Mouse (Mus musculus) 416B (cell line): ENCODE results near the gene Lrit3.
"Not testable (repeated sequence)": the region's sequence is repeated elsewhere in the genome, so short reads cannot be mapped to it uniquely, and the experiment has no call there.

Experiments used
- DNase-seq: peaks from one replicate; pipeline ENCODE4 v3.0.0; 2011; ENCODE audit warnings: low read depth

Lrit3 gene

DNA sequence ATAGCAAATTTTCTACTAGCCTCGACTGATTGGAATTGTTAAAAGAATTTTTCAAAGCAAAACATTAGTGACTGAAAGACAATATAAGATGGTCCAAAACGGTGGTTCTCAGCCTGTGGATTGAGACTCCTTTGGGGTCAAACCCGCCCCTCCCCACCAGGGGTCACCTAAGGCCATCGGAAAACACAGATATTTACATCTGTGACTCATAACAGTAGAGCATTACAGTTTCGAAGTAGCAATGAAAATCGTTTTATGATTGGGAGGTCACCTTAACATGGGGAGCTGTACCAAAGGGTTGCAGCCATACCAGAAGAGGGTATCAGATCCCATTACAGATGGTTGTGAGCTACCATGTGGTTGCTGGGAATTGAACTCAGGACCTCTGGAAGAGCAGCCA, 32.6 kb downstream of the Lrit3 start:
- DNase-seq, result no peak

DNA sequence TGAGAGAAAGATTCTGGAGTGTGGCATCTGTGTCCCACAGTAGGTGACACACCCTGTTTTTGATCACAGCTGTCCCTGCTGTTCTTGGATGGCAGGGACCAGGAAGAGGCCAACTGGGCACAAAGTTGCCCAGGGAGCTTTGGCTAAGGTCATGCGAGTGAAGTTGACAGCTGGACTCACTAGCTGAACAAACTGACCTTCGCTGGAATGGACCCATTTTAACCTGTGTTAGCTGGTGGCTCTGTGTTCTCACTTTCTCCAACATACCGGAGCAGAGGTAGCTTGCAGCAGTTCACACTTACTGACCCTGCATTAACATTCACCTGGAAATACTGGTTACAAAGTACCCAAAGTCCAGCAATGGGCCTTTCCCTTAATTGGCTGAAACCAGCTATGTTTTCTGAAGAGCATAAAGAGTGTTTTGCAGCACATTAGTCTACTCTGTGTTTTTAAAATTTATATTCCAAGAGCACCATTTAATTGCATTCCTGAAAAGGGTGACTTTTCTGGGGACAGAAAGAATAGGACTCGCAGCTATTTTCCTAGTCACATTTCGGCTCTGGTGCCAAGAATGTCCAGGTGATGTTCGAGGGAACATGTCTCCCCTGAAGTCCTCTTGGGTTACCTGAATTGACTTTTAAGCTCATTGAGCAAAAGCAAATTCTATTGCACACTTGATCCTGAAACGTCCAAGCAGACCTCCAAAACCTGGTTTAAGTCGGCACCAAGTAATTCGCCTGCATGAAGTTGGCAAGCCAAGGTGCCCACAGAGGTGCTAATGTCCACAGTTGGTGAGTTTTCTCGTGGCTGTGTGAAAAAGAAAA, 36.6 kb downstream of the Lrit3 start:
- no peak for DNase-seq

DNA sequence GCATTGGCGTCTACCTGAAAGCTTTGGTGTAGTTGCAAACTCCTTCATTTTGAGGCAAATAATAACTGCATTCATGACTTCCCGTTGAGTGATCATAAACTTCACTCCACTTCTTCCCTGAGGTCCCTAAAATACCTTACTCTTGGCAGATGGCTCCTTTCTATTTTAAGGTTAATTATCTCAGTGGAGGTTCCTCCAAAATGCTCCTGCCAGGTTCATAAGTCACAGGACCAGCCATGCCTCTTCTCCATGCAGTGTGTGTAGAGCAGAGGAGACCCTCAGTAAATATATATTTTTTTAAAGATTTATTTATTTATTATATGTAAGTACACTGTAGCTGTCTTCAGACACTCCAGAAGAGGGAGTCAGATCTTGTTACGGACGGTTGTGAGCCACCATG, 37.7 kb downstream of the Lrit3 start:
- DNase-seq, result no peak

DNA sequence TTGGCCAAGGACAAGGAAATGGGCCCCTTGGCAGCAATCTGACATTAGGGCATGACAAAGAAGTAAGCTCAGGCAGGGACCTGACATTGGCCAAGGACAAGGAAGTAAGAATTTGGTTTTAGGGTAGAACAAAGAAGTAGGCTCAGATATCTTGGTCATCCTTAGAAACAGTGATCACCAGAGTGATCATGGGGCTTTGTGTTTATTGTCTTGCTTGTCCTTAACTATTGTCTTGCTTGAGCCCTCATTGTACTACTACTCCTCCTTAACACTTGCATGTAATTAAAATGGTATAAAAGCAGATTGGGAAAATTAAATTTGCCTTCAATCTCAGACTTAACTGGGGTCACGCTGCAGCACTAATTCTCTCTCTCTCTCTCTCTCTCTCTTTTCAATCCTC, 46.2 kb downstream of the Lrit3 start:
- not testable (repeated sequence) for DNase-seq

GRCm38 (mm10) chr3:129754650-129755604, 48.9 kb downstream of the Lrit3 start, which contains the start of gene Egf:
Gene Egf, minus strand, starts transcription at chr3:129755316.
- no peak for DNase-seq

GRCm38 (mm10) chr3:129744803-129745202, 59.0 kb downstream of the Lrit3 start:
- peak; percentile 59 for DNase-seq

DNA sequence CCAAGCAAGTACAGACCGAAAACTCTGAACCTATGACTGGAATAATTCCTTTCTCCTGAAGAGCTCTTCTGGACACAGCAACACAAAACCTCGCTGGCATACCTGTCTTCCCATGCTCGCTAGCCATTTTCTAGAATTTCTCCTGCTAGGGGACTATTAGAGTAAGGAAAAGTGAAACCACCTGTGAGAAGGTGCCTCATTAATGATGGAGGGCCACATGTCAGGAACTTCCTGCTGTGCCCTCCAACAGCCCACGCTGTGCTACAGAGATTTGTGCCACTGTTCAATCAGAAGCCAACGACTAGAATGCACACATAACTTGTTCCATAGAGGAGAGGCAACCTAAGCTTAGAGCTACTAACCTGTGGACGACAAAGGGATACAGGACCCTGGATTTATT, 61.0 kb downstream of the Lrit3 start:
- no peak for DNase-seq

GRCm38 (mm10) chr3:129738291-129739183, 65.3 kb downstream of the Lrit3 start:
- DNase-seq, result no peak
